Mouse (Mus musculus): ENCODE results near the gene Itpa. TPM values are rescaled to one million over a fixed set of nuclear protein-coding genes. Genes with fewer than 3 reads are reported as not detected.
A peak's percentile ranks its signal among the peaks of the same experiment; 100 is the strongest.

Itpa gene
- polyA plus RNA-seq, 1 experiment from 2014 or later = 118 TPM

GRCm38 (mm10) chr2:130705178-130705577 lies 37.8 kb downstream of the Itpa start:
- Histone ChIP-seq H3K27me3 (ENCODE audit: insufficient read depth, poor library complexity, severe bottlenecking) (peaks cover 2% of the 10 kb centered on the region), H3K4me3 (no peak overlapping the region), H3K4me1 (peaks cover 10% of the 10 kb centered on the region; the same call in 1 of the 2 replicates), H3K27ac (no peak overlapping the region), H3K36me3 (peaks cover 30% of the 10 kb centered on the region), H3K9me3 (no peaks in the 10 kb centered on the region)
- WGBS = 71% methylated on average over 6 of the region's 6 CpGs
- no peak for DNase-seq (ENCODE audit: low spot score)

DNA sequence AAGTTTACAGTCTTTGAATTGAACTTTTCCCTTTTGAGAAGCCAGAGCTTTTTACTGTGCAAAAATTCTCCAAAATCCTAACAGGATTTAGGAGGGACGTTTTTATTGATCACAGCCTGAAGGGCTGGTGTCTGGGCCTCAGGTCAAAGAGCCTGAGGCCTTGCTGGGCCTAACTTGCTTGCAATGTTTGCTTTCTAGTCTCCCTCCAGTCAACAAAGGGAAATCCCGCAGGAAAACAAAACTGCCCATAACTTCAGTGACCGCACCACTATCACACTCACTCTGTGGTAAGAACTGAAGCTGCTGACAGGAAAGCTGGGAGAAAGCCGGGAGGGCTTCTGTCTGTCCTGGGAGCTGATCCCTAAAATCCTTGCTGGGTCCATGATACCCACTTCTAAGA lies 39.2 kb downstream of the Itpa start:
- Histone ChIP-seq H3K9me3 (no peaks in the 10 kb centered on the region), H3K27me3 (ENCODE audit: insufficient read depth, poor library complexity, severe bottlenecking) (no peaks in the 10 kb centered on the region), H3K4me3 (no peak overlapping the region), H3K36me3 (peaks cover 44% of the 10 kb centered on the region), H3K27ac (no peak overlapping the region), H3K4me1 (peaks cover 10% of the 10 kb centered on the region; the same call in 1 of the 2 replicates)
- WGBS = 59% methylated on average over 4 of the region's 4 CpGs
- no peak for DNase-seq (ENCODE audit: low spot score)

DNA sequence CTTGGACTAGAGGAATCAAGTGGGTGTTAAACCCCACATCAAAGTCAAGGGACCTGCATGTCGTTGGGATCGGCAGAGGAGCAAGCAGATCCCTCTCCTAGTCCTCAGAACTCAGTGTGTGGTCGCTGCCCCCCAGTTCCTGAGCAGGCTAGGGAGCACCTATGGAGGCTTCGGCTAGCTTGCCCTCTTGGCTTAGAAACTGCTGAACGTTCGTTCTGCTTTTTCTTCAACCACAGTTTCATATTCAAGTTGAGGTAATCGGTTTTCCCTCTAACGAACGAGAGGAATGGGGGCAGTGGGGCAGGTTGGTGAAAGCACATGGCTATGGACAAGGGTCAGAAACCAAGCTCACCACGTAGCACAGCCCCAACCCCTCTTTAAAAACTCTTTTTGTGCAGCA lies 39.6 kb downstream of the Itpa start:
- H3K36me3 ChIP-seq = peaks cover 49% of the 10 kb centered on the region
- H3K27ac ChIP-seq = no peak overlapping the region
- no peak overlapping the region for H3K4me3 ChIP-seq
- peak; percentile 63 for DNase-seq (ENCODE audit: low spot score)
- peaks cover 10% of the 10 kb centered on the region; the same call in 1 of the 2 replicates for H3K4me1 ChIP-seq
- no peaks in the 10 kb centered on the region for H3K27me3 ChIP-seq (ENCODE audit: insufficient read depth, poor library complexity, severe bottlenecking)
- H3K9me3 ChIP-seq = no peaks in the 10 kb centered on the region
- 67% methylated on average over 10 of the region's 10 CpGs for WGBS

DNA sequence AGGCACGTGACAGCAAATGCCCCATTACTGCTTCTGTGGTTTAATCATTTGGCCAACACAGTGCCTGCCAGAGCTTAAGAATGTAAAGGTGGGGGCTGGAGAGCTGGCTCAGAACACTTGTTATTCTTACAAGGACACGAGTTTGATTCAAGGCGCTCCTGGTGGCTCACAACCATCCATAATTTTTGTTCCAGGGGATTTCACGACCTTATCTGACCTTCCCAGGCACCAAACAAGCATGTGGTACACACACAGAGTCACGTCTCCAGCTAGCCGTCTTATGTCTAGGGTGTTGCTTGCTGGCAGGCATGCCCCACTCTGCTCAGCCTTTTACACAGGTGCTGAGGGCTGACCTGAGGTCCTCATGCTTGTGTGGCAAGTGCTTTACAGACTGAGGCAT lies 50.5 kb downstream of the Itpa start:
- Histone ChIP-seq H3K9me3 (no peaks in the 10 kb centered on the region), H3K27me3 (ENCODE audit: insufficient read depth, poor library complexity, severe bottlenecking) (no peaks in the 10 kb centered on the region), H3K36me3 (peaks cover 81% of the 10 kb centered on the region), H3K4me3 (no peak overlapping the region), H3K4me1 (no peaks in the 10 kb centered on the region), H3K27ac (no peak overlapping the region)
- no peak for DNase-seq (ENCODE audit: low spot score)
- 66% methylated on average over 6 of the region's 6 CpGs for WGBS

DNA sequence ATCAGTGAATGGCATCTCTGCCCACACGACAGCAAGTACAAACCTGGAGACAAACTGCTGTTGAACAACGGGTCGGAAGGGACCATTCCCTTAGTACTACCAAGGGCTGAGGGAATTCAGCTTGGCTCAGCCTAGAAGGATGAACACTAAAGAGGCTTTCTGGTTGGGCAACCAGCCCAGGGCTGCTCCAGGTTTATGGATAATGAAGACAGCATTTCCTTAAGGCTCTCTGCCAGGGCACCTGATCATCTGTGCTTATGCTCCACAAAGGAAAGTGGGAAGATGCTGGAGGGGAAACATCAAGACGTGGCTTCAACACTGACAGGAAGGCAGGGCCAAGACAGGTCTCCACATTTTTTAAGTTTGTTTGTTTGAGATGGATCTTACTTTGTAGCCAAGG lies 57.0 kb downstream of the Itpa start:
- Histone ChIP-seq H3K36me3 (peaks cover 89% of the 10 kb centered on the region), H3K4me3 (no peak overlapping the region), H3K27ac (no peak overlapping the region), H3K9me3 (no peaks in the 10 kb centered on the region), H3K27me3 (ENCODE audit: insufficient read depth, poor library complexity, severe bottlenecking) (no peaks in the 10 kb centered on the region), H3K4me1 (no peaks in the 10 kb centered on the region)
- WGBS = 86% methylated on average over 4 of the region's 4 CpGs
- DNase-seq (ENCODE audit: low spot score) = no peak

GRCm38 (mm10) chr2:130727752-130728151 lies 60.3 kb downstream of the Itpa start:
- no peaks in the 10 kb centered on the region for H3K9me3 ChIP-seq
- 86% methylated on average over 1 of the region's 1 CpGs for WGBS
- DNase-seq (ENCODE audit: low spot score) = no peak
- H3K4me3 ChIP-seq = no peak overlapping the region
- no peaks in the 10 kb centered on the region for H3K4me1 ChIP-seq
- no peaks in the 10 kb centered on the region for H3K27me3 ChIP-seq (ENCODE audit: insufficient read depth, poor library complexity, severe bottlenecking)
- no peak overlapping the region for H3K27ac ChIP-seq
- peaks cover 97% of the 10 kb centered on the region for H3K36me3 ChIP-seq

DNA sequence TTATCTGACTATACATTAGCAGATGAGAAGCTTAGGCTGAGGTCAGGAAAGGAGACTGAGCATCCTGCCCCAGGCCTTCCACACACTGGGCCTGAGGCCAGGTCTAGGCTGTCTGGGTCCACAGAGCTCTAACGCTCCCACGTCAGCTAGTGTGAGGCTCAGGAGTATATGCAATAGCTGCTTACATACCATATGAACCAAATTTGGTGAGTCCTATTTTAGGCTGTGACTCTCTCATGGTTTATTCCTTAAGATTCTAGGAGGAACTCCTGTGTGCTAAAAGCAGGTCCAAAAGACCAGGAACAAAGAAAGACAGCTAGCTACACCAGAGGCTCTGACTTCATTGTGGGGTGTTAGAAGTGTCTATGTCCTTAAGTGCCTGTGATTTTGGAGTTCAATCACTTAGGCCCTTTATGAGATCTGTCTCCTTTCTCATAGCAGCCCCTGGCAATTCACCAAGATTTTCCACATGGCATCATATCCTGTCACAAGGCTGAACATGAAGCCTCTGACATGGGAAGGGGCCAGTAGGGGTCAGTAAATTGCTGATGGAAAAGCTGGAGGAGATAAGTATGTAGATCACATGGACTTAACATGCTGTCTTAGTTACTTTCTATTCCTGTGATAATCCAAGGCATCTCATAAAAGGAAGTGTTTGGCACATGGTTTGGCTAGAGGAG lies 61.6 kb downstream of the Itpa start:
- peaks cover 97% of the 10 kb centered on the region for H3K36me3 ChIP-seq
- no peaks in the 10 kb centered on the region for H3K4me1 ChIP-seq
- DNase-seq (ENCODE audit: low spot score) = no peak
- H3K9me3 ChIP-seq = no peaks in the 10 kb centered on the region
- no peak overlapping the region for H3K27ac ChIP-seq
- no peaks in the 10 kb centered on the region for H3K27me3 ChIP-seq (ENCODE audit: insufficient read depth, poor library complexity, severe bottlenecking)
- H3K4me3 ChIP-seq = no peak overlapping the region
- 97% methylated on average over 2 of the region's 2 CpGs for WGBS

DNA sequence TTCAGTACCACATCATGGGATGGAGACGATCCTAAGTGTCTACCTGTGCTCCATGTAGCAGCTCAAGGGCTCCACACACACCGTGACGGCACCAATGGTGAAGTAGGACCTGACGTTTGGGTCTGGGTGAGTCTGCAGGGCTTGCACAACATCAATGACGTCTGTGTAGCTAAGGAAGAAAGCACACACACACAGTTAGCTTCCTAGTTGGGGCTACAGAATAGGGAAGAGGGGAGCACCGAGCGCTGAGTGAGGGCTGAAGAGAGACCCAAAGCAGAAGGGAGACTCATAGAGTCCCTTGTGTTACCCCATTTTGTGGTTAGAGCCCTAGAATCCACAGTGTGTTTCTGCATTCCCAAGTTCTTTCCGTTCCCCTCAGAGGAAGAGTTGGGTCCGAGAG lies 63.3 kb downstream of the Itpa start:
- Histone ChIP-seq H3K9me3 (no peaks in the 10 kb centered on the region), H3K4me3 (no peak overlapping the region), H3K4me1 (no peaks in the 10 kb centered on the region), H3K36me3 (peaks cover 96% of the 10 kb centered on the region), H3K27ac (no peak overlapping the region), H3K27me3 (ENCODE audit: insufficient read depth, poor library complexity, severe bottlenecking) (no peaks in the 10 kb centered on the region)
- WGBS = 88% methylated on average over 9 of the region's 9 CpGs
- no peak for DNase-seq (ENCODE audit: low spot score)

Other genes with a start within 250 kb of the Itpa start
- 84.5 and 91.1 TPM in 2 replicates for gene Vps16, start 243.3 kb upstream of the Itpa start, polyA plus RNA-seq (2016; fragmentation: Nextera tagmentation; extraction: Ambion mirVana)
- gene Pced1a, start 242.9 kb upstream of the Itpa start, polyA plus RNA-seq (2016; fragmentation: Nextera tagmentation; extraction: Ambion mirVana) = 8.2 and 13.6 TPM in 2 replicates
- gene Ptpra, start 217.3 kb upstream of the Itpa start, polyA plus RNA-seq (2016; fragmentation: Nextera tagmentation; extraction: Ambion mirVana) = 73.3 and 85.5 TPM in 2 replicates
- gene Mrps26, start 103.9 kb upstream of the Itpa start, polyA plus RNA-seq (2016; fragmentation: Nextera tagmentation; extraction: Ambion mirVana) = 91.5 and 105 TPM in 2 replicates
- not detected in 2 replicates for gene Oxt, start 91.4 kb upstream of the Itpa start, polyA plus RNA-seq (2016; fragmentation: Nextera tagmentation; extraction: Ambion mirVana)
- 0.33 and 1.2 TPM in 2 replicates for gene Avp, start 85.1 kb upstream of the Itpa start, polyA plus RNA-seq (2016; fragmentation: Nextera tagmentation; extraction: Ambion mirVana)
- 18.9 and 19.6 TPM in 2 replicates for gene Fastkd5, start 37.6 kb upstream of the Itpa start, polyA plus RNA-seq (2016; fragmentation: Nextera tagmentation; extraction: Ambion mirVana)
- 10.8 and 14.2 TPM in 2 replicates for gene Ubox5, start 37.6 kb upstream of the Itpa start, polyA plus RNA-seq (2016; fragmentation: Nextera tagmentation; extraction: Ambion mirVana)
- gene Lzts3, start 24.8 kb upstream of the Itpa start, polyA plus RNA-seq (2016; fragmentation: Nextera tagmentation; extraction: Ambion mirVana) = 1.2 and 1.7 TPM in 2 replicates
- gene Ddrgk1, start 3.0 kb upstream of the Itpa start, polyA plus RNA-seq (2016; fragmentation: Nextera tagmentation; extraction: Ambion mirVana) = 45.1 and 54.8 TPM in 2 replicates
- 0.09 and 0.10 TPM in 2 replicates for gene Slc4a11, start 29.9 kb downstream of the Itpa start, polyA plus RNA-seq (2016; fragmentation: Nextera tagmentation; extraction: Ambion mirVana)
- gene 4930402H24Rik, start 238.8 kb downstream of the Itpa start, polyA plus RNA-seq (2016; fragmentation: Nextera tagmentation; extraction: Ambion mirVana) = 36.8 and 56.0 TPM in 2 replicates
- 5.3 and 5.6 TPM in 2 replicates for gene Atrn, start 238.9 kb downstream of the Itpa start, polyA plus RNA-seq (2016; fragmentation: Nextera tagmentation; extraction: Ambion mirVana)

Measured in heart, embryonic 10.5 days (tissue).